ENCODE assay signal across 9 mouse cellular contexts in genomic region chr16:65816059-65816458, GRCm38 (mm10). TPM values are rescaled to one million over a fixed set of nuclear protein-coding genes. Genes with fewer than 3 reads are reported as not detected.
DNase-seq lines count a peak whose midpoint lies in the region; ATAC-seq and TF ChIP-seq lines count a peak whose summit lies in the region.
"Had no signal": no experiment of that assay in that cellular context is flagged by ENCODE, and none has a peak within 500 bp of the region (broad histone marks: within the 10 kb centered on the region; RNA-seq: fewer than 3 reads in every experiment).

No protein-coding gene starts in this region.

- intact Hi-C loops in heart, postnatal 25 days (cut with DNase I): no loop called here
- intact Hi-C loops in left cerebral cortex, postnatal 10 days (cut with DNase I): no loop called here

- no peaks in the 10 kb centered on the region for H3K9me3 ChIP-seq in heart, embryonic 15.5 days (replicated peaks)
- H3K9me3 ChIP-seq in forebrain, postnatal 0 days (ENCODE audit: low read length): no peaks in the 10 kb centered on the region
- no peaks in the 10 kb centered on the region for H3K9me3 ChIP-seq in midbrain, embryonic 13.5 days

- DNase-seq in heart, postnatal 25 days (ENCODE audit: low spot score): no peak
- DNase-seq in Muller cell, postnatal 12 days (ENCODE audit: inconsistent ontology term): peak; percentile 41
- DNase-seq in forebrain, postnatal 0 days: peak; percentile 2
- DNase-seq in right cerebral cortex, postnatal 25 days: no peak
- DNase-seq in left cerebral cortex, postnatal 10 days (ENCODE audit: extremely low spot score in 1 of 2, low spot score in 2 of 2): no peak
- no peak for DNase-seq in adipocyte (ENCODE audit: low spot score)

- no peak for ATAC-seq in heart, embryonic 15.5 days (replicated peaks; ENCODE audit: insufficient number of reproducible peaks, insufficient read depth, low FRiP score, low read depth)
- no peak for ATAC-seq in forebrain, postnatal 0 days
- ATAC-seq in midbrain, embryonic 13.5 days: no peak

- H3K27ac ChIP-seq in heart, embryonic 15.5 days: no peak overlapping the region
- no peak overlapping the region for H3K27ac ChIP-seq in forebrain, postnatal 0 days (ENCODE audit: low read depth, low read length)
- no peak overlapping the region for H3K27ac ChIP-seq in midbrain, embryonic 13.5 days

- no peak for TF ChIP-seq CTCF in forebrain, postnatal 0 days (IDR thresholded peaks at IDR 0.05; ENCODE audit: low read depth)

- no peak overlapping the region; the same call in 1 of the 2 replicates for H3K9ac ChIP-seq in heart, embryonic 15.5 days
- no peak overlapping the region for H3K9ac ChIP-seq in forebrain, postnatal 0 days
- no peak overlapping the region for H3K9ac ChIP-seq in midbrain, embryonic 13.5 days (replicated peaks)

- peaks cover 4% of the 10 kb centered on the region for H3K4me1 ChIP-seq in heart, embryonic 15.5 days (replicated peaks)
- H3K4me1 ChIP-seq in forebrain, postnatal 0 days (ENCODE audit: insufficient read depth): no peaks in the 10 kb centered on the region
- H3K4me1 ChIP-seq in midbrain, embryonic 13.5 days (replicated peaks): peaks cover 10% of the 10 kb centered on the region

- no peaks in the 10 kb centered on the region for H3K36me3 ChIP-seq in heart, embryonic 15.5 days
- H3K36me3 ChIP-seq in forebrain, postnatal 0 days (ENCODE audit: insufficient read depth): no peaks in the 10 kb centered on the region
- H3K36me3 ChIP-seq in midbrain, embryonic 13.5 days: no peaks in the 10 kb centered on the region

- WGBS in heart, embryonic 15.5 days: 28% methylated on average over 3 of the region's 3 CpGs
- WGBS in forebrain, postnatal 0 days: 21% methylated on average over 3 of the region's 3 CpGs
- WGBS in midbrain, embryonic 13.5 days: 27% methylated on average over 3 of the region's 3 CpGs

- peak overlapping the region; percentile 74 for H3K4me3 ChIP-seq in heart, embryonic 15.5 days
- no peak overlapping the region for H3K4me3 ChIP-seq in forebrain, postnatal 0 days (ENCODE audit: low read depth, low read length)
- peak overlapping the region; percentile 70 for H3K4me3 ChIP-seq in midbrain, embryonic 13.5 days (replicated peaks)

- H3K27me3 ChIP-seq in heart, embryonic 15.5 days: peaks cover 4% of the 10 kb centered on the region; the same call in 1 of the 2 replicates
- peaks cover 7% of the 10 kb centered on the region; the same call in 1 of the 2 replicates for H3K27me3 ChIP-seq in forebrain, postnatal 0 days (ENCODE audit: insufficient read depth, low read length)
- H3K27me3 ChIP-seq in midbrain, embryonic 13.5 days: peaks cover 17% of the 10 kb centered on the region; the same call in 1 of the 2 replicates
- H3K27me3 ChIP-seq: Patski had no signal

- peak overlapping the region; percentile 95 for H3K4me2 ChIP-seq in heart, embryonic 15.5 days
- peak overlapping the region; percentile 91 for H3K4me2 ChIP-seq in forebrain, postnatal 0 days (ENCODE audit: low read depth)
- H3K4me2 ChIP-seq in midbrain, embryonic 13.5 days (replicated peaks): peak overlapping the region; percentile 97

RNA-seq across cellular contexts. Expression of gene Vgll3, which starts 1.0 kb away (rescaled TPM):
- polyA plus RNA-seq in heart, embryonic 15.5 days (2015; fragmentation: Nextera tagmentation; extraction: Ambion mirVana): 2.3 and 2.6 TPM in 2 replicates
- 1 to 10 TPM; 3.5 to 6.0 TPM for total RNA-seq in heart, postnatal 25 days (2021)
- total RNA-seq in forebrain, postnatal 0 days (2014; rRNA removed): 1.1 and 1.6 TPM in 2 replicates
- polyA plus RNA-seq in forebrain, postnatal 0 days (2015; fragmentation: Nextera tagmentation; extraction: Ambion mirVana): 0.47 and 0.52 TPM in 2 replicates
- polyA plus RNA-seq in midbrain, embryonic 13.5 days (2015; fragmentation: Nextera tagmentation; extraction: Ambion mirVana): 0.88 and 1.7 TPM in 2 replicates
- 1 to 10 TPM; 1.7 to 2.2 TPM for total RNA-seq in left cerebral cortex, postnatal 10 days (2021)

Comparison
In these comparisons a context has a peak if more than half of its experiments do, and no peak if none do; other contexts are left out.
1. DNase-seq: peak in Muller cell, postnatal 12 days (single experiment) and forebrain, postnatal 0 days (single experiment); none in heart, postnatal 25 days (single experiment), right cerebral cortex, postnatal 25 days (single experiment), left cerebral cortex, postnatal 10 days (0 of 2) and adipocyte (single experiment).
2. Peak in every context shown above with its lines, with median percentiles within 50 percentile points of each other: H3K4me2 ChIP-seq.